Mouse (Mus musculus) liver, postnatal 0 days (tissue): Measurements from ENCODE around the gene Golm1.

ENCODE experiments used
- CTCF ChIP-seq: sonication (generic); IDR thresholded peaks from 2 replicates; pipeline ENCODE4 v1.5.1; 2016; ENCODE audit warnings: antibody characterized with exemption, low read depth
- EP300 ChIP-seq: IDR thresholded peaks from 2 replicates; pipeline ENCODE4 v1.6.1; 2016; ENCODE audit warnings: antibody characterized with exemption, low read depth, mild to moderate bottlenecking

DNA sequence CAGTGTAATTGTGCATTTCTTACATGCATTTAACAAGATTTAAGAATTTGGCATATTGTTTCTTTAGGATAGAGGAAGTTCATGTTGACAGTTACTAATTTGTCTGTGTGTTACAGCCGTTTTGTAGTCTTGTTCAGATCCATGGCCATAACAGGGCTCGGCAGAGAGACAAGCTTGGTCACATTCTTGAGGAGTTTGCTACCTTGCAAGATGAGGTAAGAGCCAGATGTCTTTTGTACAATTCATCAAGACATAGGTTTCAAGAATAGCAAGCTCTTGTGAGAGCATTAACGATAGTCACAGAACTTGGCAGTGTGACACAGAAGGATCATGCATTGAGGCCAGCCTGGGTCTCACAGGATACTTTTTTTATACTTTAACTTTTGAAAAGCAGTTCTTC is 51.2 kb downstream of the Golm1 start:
- no peak for TF ChIP-seq CTCF
- TF ChIP-seq EP300 = no peak
